Mouse (Mus musculus) embryonic facial prominence, embryonic 15.5 days (tissue): Measurements from ENCODE around the gene Osbp. TPM values are rescaled to one million over a fixed set of nuclear protein-coding genes. Genes with fewer than 3 reads are reported as not detected.
"Not testable (repeated sequence)": the region's sequence is repeated elsewhere in the genome, so short reads cannot be mapped to it uniquely, and the experiment has no call there.

Experiments used
- ATAC-seq: fragments of 200-750 bp; cut with Nextera tagmentation; 2 replicates; pipeline ENCODE4 v1.8.0; 2017; ENCODE audit warnings: low read depth, moderate TSS enrichment; ENCODE audit not compliant: insufficient number of reproducible peaks, low FRiP score, low TSS enrichment
- H3K27ac ChIP-seq: fragments of 300-500 bp; sonication (generic); replicated peaks from 2 replicates; pipeline ENCODE4 v1.5.1; 2015; ENCODE audit warnings: mild to moderate bottlenecking, inconsistent platforms
- H3K27me3 ChIP-seq: fragments of 300-500 bp; sonication (generic); 2 replicates; pipeline ENCODE4 v1.6.1; 2015; ENCODE audit warnings: inconsistent platforms
- H3K36me3 ChIP-seq: fragments of 300-500 bp; sonication (generic); 2 replicates; pipeline ENCODE4 v1.6.1; 2015; ENCODE audit warnings: mild to moderate bottlenecking, inconsistent platforms
- H3K4me1 ChIP-seq: fragments of 300-500 bp; sonication (generic); 2 replicates; pipeline ENCODE4 v1.6.1; 2015; ENCODE audit warnings: inconsistent platforms
- H3K4me2 ChIP-seq: fragments of 300-500 bp; sonication (generic); replicated peaks from 2 replicates; pipeline ENCODE4 v1.6.1; 2015; ENCODE audit warnings: mild to moderate bottlenecking, inconsistent platforms
- H3K4me3 ChIP-seq: fragments of 300-500 bp; sonication (generic); replicated peaks from 2 replicates; pipeline ENCODE4 v1.5.1; 2015; ENCODE audit warnings: mild to moderate bottlenecking, inconsistent platforms
- H3K9ac ChIP-seq: fragments of 300-500 bp; sonication (generic); 2 replicates; pipeline ENCODE4 v1.6.1; 2015; ENCODE audit warnings: inconsistent platforms
- H3K9me3 ChIP-seq: fragments of 300-500 bp; sonication (generic); replicated peaks from 2 replicates; pipeline ENCODE4 v1.6.1; 2016; ENCODE audit warnings: inconsistent platforms
- WGBS: fragments of 180-500 bp; shearing (Covaris S2); methylation state at CpG from one replicate; pipeline ENCODE4 v1.1.7; 2015; 5-methylcytosine and 5-hydroxymethylcytosine counted together
- polyA plus RNA-seq: library from polyadenylated mRNA; unstranded; fragments of >200 nt; fragmentation: Nextera tagmentation; extraction: Ambion mirVana; gene quantifications from 2 replicates; pipeline ENCODE4 v1.2.1, GENCODE M21; 2015

Gene Osbp
- polyA plus RNA-seq = 4.5 and 5.4 TPM in 2 replicates

- peak within 1 kb of the TSS; percentile 73 for H3K9ac ChIP-seq
- H3K4me1 ChIP-seq = peaks cover 22% of the 10 kb centered on the region
- H3K27ac ChIP-seq = peak within 1 kb of the TSS; percentile 81
- H3K36me3 ChIP-seq = no peaks in the 10 kb centered on the region
- H3K27me3 ChIP-seq = no peaks in the 10 kb centered on the region
- no peaks in the 10 kb centered on the region for H3K9me3 ChIP-seq
- peak; percentile 97 for ATAC-seq
- peak within 1 kb of the TSS; percentile 81 for H3K4me3 ChIP-seq
- WGBS = 0% methylated on average over 59 of the region's 59 CpGs
- peak within 1 kb of the TSS; percentile 84 for H3K4me2 ChIP-seq
These were observed at the start of gene Osbp for GRCm38 (mm10) chr19:11965023-11965942. Gene Osbp (plus strand): TSS chr19:11965941.

DNA sequence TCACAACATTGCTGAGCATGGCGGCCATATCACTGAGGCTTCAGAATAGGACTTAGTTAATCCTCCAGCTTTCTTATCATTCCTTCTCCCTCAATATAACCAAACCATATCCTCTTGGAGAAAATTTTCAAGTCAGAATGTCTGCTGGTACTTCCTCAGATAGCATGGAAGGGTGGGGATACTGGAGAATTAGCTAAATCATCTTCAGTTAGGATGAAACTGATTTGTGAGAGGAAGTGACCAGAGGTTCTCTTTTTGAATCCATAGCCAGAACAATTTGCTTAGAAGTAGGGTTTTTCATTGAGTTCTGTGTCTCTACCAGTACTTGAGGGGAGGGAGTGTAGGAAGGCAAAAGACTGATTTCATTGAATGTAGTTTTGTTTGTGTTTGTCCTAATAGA lies 43.7 kb upstream of the Osbp start:
- Histone ChIP-seq H3K27me3 (no peaks in the 10 kb centered on the region), H3K9me3 (no peaks in the 10 kb centered on the region), H3K4me1 (no peaks in the 10 kb centered on the region), H3K4me2 (no peak overlapping the region), H3K9ac (no peak overlapping the region), H3K36me3 (peaks cover 45% of the 10 kb centered on the region), H3K27ac (no peak overlapping the region), H3K4me3 (no peak overlapping the region)
- WGBS = 86% methylated on average over 1 of the region's 1 CpGs
- no peak for ATAC-seq

DNA sequence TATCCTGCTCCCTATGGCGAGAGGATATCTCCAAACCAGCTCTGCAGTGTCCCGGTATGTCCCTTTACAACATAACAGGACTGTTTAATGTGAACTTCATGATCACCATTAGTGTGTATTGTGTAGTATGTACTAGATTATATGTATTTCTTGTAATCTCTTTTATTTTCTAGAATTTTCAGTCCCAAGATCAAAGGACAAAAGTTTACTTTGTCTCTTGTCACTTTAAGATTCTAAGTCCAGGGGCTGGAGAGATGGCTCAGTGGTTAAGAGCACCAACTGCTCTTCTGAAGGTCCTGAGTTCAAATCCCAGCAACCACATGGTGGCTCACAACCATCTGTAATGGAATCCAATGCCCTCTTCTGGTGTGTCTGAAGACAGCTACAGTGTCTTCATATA lies 43.2 kb upstream of the Osbp start:
- not testable (repeated sequence) for H3K9ac ChIP-seq, H3K4me3 ChIP-seq, H3K27me3 ChIP-seq, ATAC-seq, H3K4me1 ChIP-seq, H3K4me2 ChIP-seq, H3K27ac ChIP-seq, H3K9me3 ChIP-seq
- peaks cover 47% of the 10 kb centered on the region for H3K36me3 ChIP-seq
- 100% methylated on average over 2 of the region's 2 CpGs for WGBS

DNA sequence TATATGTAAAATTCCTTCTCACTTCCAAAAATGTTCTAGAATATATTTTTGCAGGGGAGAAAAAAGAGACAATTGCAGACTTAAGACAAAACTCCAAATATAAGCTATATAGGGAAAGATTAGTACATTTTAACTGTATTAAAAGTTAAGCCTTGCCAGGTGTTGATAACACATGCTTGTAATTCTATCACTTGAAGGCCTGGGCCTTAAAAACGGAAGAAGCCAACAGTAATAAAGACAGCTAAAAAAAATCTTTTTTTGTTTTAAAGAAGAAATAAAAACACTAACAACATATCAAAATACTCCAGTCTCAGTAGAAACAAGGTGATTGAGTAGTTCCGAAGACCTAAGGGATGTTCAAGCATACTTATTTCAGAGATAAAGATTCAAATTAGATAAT lies 39.4 kb upstream of the Osbp start:
- H3K4me2 ChIP-seq = no peak overlapping the region
- no peak overlapping the region for H3K9ac ChIP-seq
- 82% methylated on average over 2 of the region's 2 CpGs for WGBS
- peaks cover 55% of the 10 kb centered on the region for H3K36me3 ChIP-seq
- H3K9me3 ChIP-seq = no peaks in the 10 kb centered on the region
- H3K27me3 ChIP-seq = no peaks in the 10 kb centered on the region
- H3K4me1 ChIP-seq = no peaks in the 10 kb centered on the region
- H3K4me3 ChIP-seq = no peak overlapping the region
- ATAC-seq = no peak
- no peak overlapping the region for H3K27ac ChIP-seq

- no peaks in the 10 kb centered on the region for H3K9me3 ChIP-seq
- H3K4me3 ChIP-seq = no peak overlapping the region
- H3K4me1 ChIP-seq = no peaks in the 10 kb centered on the region
- no peak overlapping the region for H3K4me2 ChIP-seq
- no peak overlapping the region for H3K9ac ChIP-seq
- ATAC-seq = no peak
- H3K27ac ChIP-seq = no peak overlapping the region
- H3K27me3 ChIP-seq = no peaks in the 10 kb centered on the region
- H3K36me3 ChIP-seq = peaks cover 61% of the 10 kb centered on the region
- 93% methylated on average over 4 of the region's 4 CpGs for WGBS
These were observed 37.6 kb upstream of the Osbp start for GRCm38 (mm10) chr19:11928025-11928748.

DNA sequence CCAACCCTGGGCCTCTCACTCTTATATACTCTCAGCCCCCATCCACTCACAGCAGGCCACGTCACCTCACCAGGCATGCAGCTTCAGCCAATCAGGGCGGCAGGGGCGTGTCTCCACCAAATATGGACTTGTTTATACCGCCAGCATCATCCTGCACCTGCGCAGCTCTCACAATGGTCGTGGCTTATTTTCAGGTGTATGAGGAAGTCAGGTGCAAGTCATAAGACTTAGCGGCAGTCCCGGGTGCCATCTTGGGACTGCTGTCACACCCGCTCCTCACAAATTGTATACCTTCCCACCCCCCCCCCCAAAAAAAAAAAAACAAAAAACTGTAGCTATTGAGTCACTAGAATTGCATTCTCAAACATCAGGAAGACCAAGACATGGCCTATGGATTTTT lies 19.3 kb upstream of the Osbp start:
- H3K4me1 ChIP-seq, ATAC-seq, H3K4me2 ChIP-seq, H3K9ac ChIP-seq, H3K27me3 ChIP-seq, H3K9me3 ChIP-seq, H3K4me3 ChIP-seq, H3K27ac ChIP-seq: not testable (repeated sequence)
- H3K36me3 ChIP-seq = peaks cover 35% of the 10 kb centered on the region
- WGBS = 95% methylated on average over 9 of the region's 9 CpGs

DNA sequence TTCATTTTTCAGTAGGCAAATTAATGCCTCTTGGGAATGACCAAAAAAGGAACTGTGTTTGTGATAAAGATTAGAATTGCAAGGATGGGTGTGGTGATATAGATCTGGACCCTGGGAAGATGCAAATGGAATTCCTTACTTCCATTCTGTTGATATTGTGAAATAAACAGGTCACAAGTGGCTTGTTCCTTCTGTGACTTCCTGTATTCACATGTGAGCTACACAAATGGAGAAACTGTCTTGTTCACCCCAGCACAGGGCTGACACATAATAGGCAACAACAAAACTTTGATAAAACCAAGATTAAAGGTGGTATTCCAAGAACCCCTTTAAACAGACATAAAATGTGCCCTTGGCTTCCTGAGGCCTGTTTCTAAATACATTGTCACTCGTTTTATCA lies 15.9 kb upstream of the Osbp start:
- Histone ChIP-seq H3K36me3 (peaks cover 10% of the 10 kb centered on the region; the same call in 1 of the 2 replicates), H3K4me2 (no peak overlapping the region), H3K4me1 (no peaks in the 10 kb centered on the region), H3K27ac (no peak overlapping the region), H3K9me3 (no peaks in the 10 kb centered on the region), H3K4me3 (no peak overlapping the region), H3K27me3 (no peaks in the 10 kb centered on the region), H3K9ac (no peak overlapping the region)
- no peak for ATAC-seq
- 49% methylated on average over 1 of the region's 1 CpGs for WGBS

DNA sequence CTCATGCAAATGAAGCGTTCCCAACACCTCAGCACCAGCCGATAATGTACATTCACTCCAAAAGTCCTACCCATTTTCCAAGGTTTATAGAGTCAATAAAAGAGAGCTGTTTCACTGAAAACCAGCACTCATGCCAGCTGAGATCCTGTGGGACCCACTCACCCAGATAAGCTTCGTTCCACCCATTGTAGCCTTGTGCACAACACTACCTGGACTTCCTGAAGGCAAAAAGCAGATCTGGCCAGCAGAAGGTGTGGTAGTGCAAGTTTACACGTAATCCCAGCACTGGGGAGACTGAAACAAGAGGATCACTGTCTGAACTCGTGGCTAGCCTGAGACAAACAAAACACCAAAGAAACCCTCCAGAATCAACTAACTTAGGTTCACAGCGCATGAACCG lies 15.0 kb upstream of the Osbp start:
- peaks cover 2% of the 10 kb centered on the region; the same call in 1 of the 2 replicates for H3K36me3 ChIP-seq
- H3K4me3 ChIP-seq = no peak overlapping the region
- WGBS = 70% methylated on average over 7 of the region's 7 CpGs
- H3K4me2 ChIP-seq = no peak overlapping the region
- no peak for ATAC-seq
- no peaks in the 10 kb centered on the region for H3K27me3 ChIP-seq
- H3K9me3 ChIP-seq = no peaks in the 10 kb centered on the region
- no peaks in the 10 kb centered on the region for H3K4me1 ChIP-seq
- no peak overlapping the region for H3K9ac ChIP-seq
- no peak overlapping the region for H3K27ac ChIP-seq

GRCm38 (mm10) chr19:11954206-11954605 lies 11.5 kb upstream of the Osbp start:
- 41% methylated on average over 6 of the region's 6 CpGs for WGBS
- ATAC-seq = no peak
- Histone ChIP-seq H3K9me3 (no peaks in the 10 kb centered on the region), H3K36me3 (no peaks in the 10 kb centered on the region), H3K9ac (no peak overlapping the region), H3K4me2 (no peak overlapping the region), H3K4me3 (no peak overlapping the region), H3K27me3 (no peaks in the 10 kb centered on the region), H3K27ac (no peak overlapping the region), H3K4me1 (no peaks in the 10 kb centered on the region)

GRCm38 (mm10) chr19:11956636-11957035 lies 9.1 kb upstream of the Osbp start:
- Histone ChIP-seq H3K4me2 (no peak overlapping the region), H3K9ac (no peak overlapping the region), H3K36me3 (no peaks in the 10 kb centered on the region), H3K27me3 (no peaks in the 10 kb centered on the region), H3K9me3 (no peaks in the 10 kb centered on the region), H3K27ac (no peak overlapping the region), H3K4me3 (no peak overlapping the region), H3K4me1 (no peaks in the 10 kb centered on the region)
- ATAC-seq = no peak
- 73% methylated on average over 5 of the region's 5 CpGs for WGBS

GRCm38 (mm10) chr19:11957396-11957795 lies 8.3 kb upstream of the Osbp start:
- Histone ChIP-seq H3K9me3 (no peaks in the 10 kb centered on the region), H3K4me2 (no peak overlapping the region), H3K27ac (no peak overlapping the region), H3K27me3 (no peaks in the 10 kb centered on the region), H3K4me3 (no peak overlapping the region), H3K36me3 (no peaks in the 10 kb centered on the region), H3K4me1 (no peaks in the 10 kb centered on the region), H3K9ac (no peak overlapping the region)
- 85% methylated on average over 5 of the region's 5 CpGs for WGBS
- no peak for ATAC-seq
